ENCODE assay signal across 9 mouse cellular contexts in the genomic region with DNA sequence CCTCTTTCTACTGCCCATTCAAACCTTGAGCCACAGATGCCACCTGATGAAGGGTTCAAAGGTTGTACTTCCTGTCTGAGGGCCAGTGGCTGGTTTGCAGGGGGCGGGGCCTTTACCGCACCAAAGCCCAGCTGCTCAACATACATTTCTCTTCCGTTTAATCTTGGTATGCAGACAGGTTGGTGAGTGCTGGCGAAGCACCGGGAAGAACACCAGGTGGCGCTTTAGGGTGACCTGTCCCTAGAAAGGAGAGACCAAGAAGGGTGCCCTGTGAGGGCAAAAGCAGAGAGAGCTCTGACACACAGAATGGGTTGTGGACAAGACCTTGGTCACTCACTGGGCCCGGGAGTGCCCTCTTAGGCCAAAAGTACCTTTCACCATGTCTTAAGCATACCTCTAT. TPM values are rescaled to one million over a fixed set of nuclear protein-coding genes. Genes with fewer than 3 reads are reported as not detected.
DNase-seq lines count a peak whose midpoint lies in the region; ATAC-seq lines count a peak whose summit lies in the region.
"Had no signal": no experiment of that assay in that cellular context is flagged by ENCODE, and none has a peak within 500 bp of the region (broad histone marks: within the 10 kb centered on the region; RNA-seq: fewer than 3 reads in every experiment).

No protein-coding gene starts in this region.

- no peaks in the 10 kb centered on the region for H3K9me3 ChIP-seq in liver, embryonic 11.5 days (ENCODE audit: control insufficient read depth, low read length)

- H3K36me3 ChIP-seq in liver, embryonic 11.5 days (ENCODE audit: control insufficient read depth, insufficient read depth, low read length), result no peaks in the 10 kb centered on the region
- no peaks in the 10 kb centered on the region for H3K36me3 ChIP-seq in splenic B cell, adult 2 months (ENCODE audit: control insufficient read depth, insufficient read depth, low read length, poor library complexity, severe bottlenecking)

- H3K27me3 ChIP-seq in liver, embryonic 11.5 days (replicated peaks; ENCODE audit: control insufficient read depth, insufficient read depth, low read length), result no peaks in the 10 kb centered on the region; the same call in 1 of the 2 replicates
- H3K27me3 ChIP-seq in splenic B cell, adult 2 months (ENCODE audit: control insufficient read depth, insufficient read depth, low read length, poor library complexity, severe bottlenecking), result no peaks in the 10 kb centered on the region

- peak; percentile 34 for DNase-seq in layer of hippocampus, adult 9-11 months
- DNase-seq in layer of hippocampus, adult 8-10 months (ENCODE audit: low spot score in 2 of 2), result no peak
- DNase-seq in MN1 (ENCODE audit: low spot score), result peak; percentile 82
- DNase-seq in cerebellum, adult 9-10 months, result peak; percentile 89
- DNase-seq in heart, postnatal 10 days, result peak; percentile 65 to 76
- DNase-seq in liver, embryonic 11.5 days (ENCODE audit: low spot score), result peak; percentile 39
- DNase-seq in splenic B cell, adult 2 months (ENCODE audit: low read depth, low spot score), result peak; percentile 12
- DNase-seq in c-Kit-positive CD71-positive TER-119-positive erythroid progenitor cells, embryonic 14.5 days (ENCODE audit: low spot score), result no peak

- no peak overlapping the region for H3K27ac ChIP-seq in liver, embryonic 11.5 days (ENCODE audit: low read depth, low read length)

- intact Hi-C loops in heart, postnatal 10 days (cut with DNase I), result loop anchor here (1.0 to 2.0 kb wide), 3 partner anchors 40 to 143 kb away; no protein-coding TSS in a partner anchor

- no peak overlapping the region for H3K9ac ChIP-seq in liver, embryonic 11.5 days (ENCODE audit: low read depth, low read length)

- no peaks in the 10 kb centered on the region for H3K4me1 ChIP-seq in liver, embryonic 11.5 days (replicated peaks; ENCODE audit: control insufficient read depth, insufficient read depth, low read length)

- 9% methylated on average over 7 of the region's 7 CpGs for WGBS in liver, embryonic 11.5 days

- H3K4me2 ChIP-seq in liver, embryonic 11.5 days, result no peak overlapping the region

- no peak for ATAC-seq in liver, embryonic 11.5 days (replicated peaks; ENCODE audit: low FRiP score)

- no peak overlapping the region for H3K4me3 ChIP-seq in liver, embryonic 11.5 days (ENCODE audit: low read depth, low read length)

RNA-seq across cellular contexts. Expression of a gene that starts 16.0 kb away (rescaled TPM):
- under 1 TPM in 3 of 4 experiments, not detected in 1; 0.26 to 0.54 (median 0.32) TPM for total RNA-seq in layer of hippocampus, adult 8-10 months (2022)
- total RNA-seq in heart, postnatal 10 days (2021), result not detected
- 0.22 and 0.27 TPM in 2 replicates for polyA plus RNA-seq in liver, embryonic 11.5 days (2014; fragmentation: Nextera tagmentation; extraction: Ambion mirVana)
- total RNA-seq: left cerebral cortex, postnatal 10 days had no signal

RNA-seq across cellular contexts. Expression of a gene that starts 28.3 kb away (rescaled TPM):
- 1 to 10 TPM; 1.1 to 1.9 (median 1.5) TPM for total RNA-seq in layer of hippocampus, adult 8-10 months (2022)
- total RNA-seq in heart, postnatal 10 days (2021), result 1 to 10 TPM; 1.7 to 2.8 TPM
- polyA plus RNA-seq in liver, embryonic 11.5 days (2014; fragmentation: Nextera tagmentation; extraction: Ambion mirVana), result 0.48 and 0.74 TPM in 2 replicates

RNA-seq across cellular contexts. Expression of a gene that starts 48.8 kb away (rescaled TPM):
- 1 to 10 TPM in 2 of 4 experiments, under 1 TPM in 2; 0.87 to 2.1 (median 1.1) TPM for total RNA-seq in layer of hippocampus, adult 8-10 months (2022)
- total RNA-seq in heart, postnatal 10 days (2021), result under 1 TPM; 0.10 to 0.12 TPM
- polyA plus RNA-seq in liver, embryonic 11.5 days (2014; fragmentation: Nextera tagmentation; extraction: Ambion mirVana), result not detected in 2 replicates
- total RNA-seq: left cerebral cortex, postnatal 10 days had no signal

Comparison
In these comparisons a context has a peak if more than half of its experiments do, and no peak if none do; other contexts are left out.
1. DNase-seq: peak in layer of hippocampus, adult 9-11 months (single experiment), MN1 (single experiment), cerebellum, adult 9-10 months (single experiment), heart, postnatal 10 days (2 of 2), liver, embryonic 11.5 days (single experiment) and splenic B cell, adult 2 months (single experiment); none in layer of hippocampus, adult 8-10 months (0 of 2) and c-Kit-positive CD71-positive TER-119-positive erythroid progenitor cells, embryonic 14.5 days (single experiment).